Mouse (Mus musculus) fibroblast of lung, adult 2 months (primary cell): Measurements from ENCODE around the gene Il1rn.
A peak's percentile ranks its signal among the peaks of the same experiment; 100 is the strongest.

Experiments
- DNase-seq: peaks from one replicate; pipeline ENCODE4 v3.0.0-alpha.2; 2011; ENCODE audit warnings: low read depth

Il1rn gene

GRCm38 (mm10) chr2:24336545-24336944, at the start of gene Il1rn:
Gene Il1rn (plus strand): TSS chr2:24336853.
- peak; percentile 37 for DNase-seq

- DNase-seq = no peak
Measured at GRCm38 (mm10) chr2:24290896-24291295, 45.8 kb upstream of the Il1rn start, which contains the start of gene Il1f10. Gene Il1f10 (plus strand): TSS chr2:24291196.

DNA sequence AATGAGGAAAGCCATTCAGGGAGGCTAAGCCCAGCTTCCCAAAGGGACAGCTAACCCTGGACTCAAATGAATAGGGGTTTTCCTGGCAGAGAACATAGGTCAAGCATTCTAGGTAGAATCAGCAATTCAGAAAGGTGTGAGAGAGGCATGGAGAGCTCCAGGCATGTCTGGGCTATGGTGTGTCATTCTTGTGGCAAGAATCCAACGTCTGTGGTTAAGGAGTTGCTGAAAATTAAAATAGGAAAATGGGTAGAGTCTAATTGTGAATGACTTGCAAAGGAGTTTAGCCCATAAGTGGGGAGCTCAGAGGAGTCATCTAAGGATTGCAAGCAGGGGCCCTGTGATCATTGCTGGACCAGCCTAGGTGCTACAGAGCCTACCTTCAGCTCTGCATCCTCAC, 42.0 kb upstream of the Il1rn start:
- DNase-seq = peak; percentile 28

DNA sequence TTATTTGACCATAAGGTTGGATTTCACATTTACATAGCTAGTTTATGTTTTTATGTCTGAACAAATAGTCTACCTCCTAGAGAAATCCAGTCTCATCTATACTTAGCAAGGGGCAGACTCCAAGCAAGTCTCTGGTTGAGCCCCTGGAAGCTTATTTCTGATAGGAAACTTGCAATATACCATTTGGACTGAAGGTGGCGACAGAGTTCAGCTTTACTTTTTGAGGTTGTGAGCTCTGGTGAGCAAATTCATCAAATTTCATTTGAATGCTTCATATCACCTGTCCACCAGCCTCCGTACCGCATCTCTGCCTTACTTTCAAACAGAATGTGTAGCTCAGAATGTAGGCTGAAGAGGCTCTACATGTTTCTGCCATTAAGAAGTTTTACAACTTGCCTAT, 39.8 kb upstream of the Il1rn start:
- no peak for DNase-seq

- no peak for DNase-seq
Measured at GRCm38 (mm10) chr2:24311302-24312001, 25.2 kb upstream of the Il1rn start.

DNA sequence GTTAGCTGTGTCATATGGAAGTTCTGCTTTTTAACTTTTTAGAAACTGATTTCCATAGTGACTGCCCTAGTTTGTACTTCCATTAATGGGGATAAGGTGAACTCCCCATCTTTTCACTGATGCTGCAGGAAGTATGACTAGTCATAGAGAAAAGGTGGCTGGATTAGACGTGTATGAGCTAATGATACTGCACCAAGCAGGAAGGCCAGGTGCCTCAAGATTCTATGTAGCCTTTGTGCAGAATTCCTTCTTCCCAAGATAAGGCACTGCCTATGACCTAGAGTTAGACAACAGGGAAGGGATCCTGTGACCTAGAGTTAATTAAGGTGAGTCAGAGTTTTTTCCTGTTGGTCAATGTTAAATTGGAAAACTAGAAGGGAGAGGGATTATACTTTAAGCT, 19.7 kb upstream of the Il1rn start:
- no peak for DNase-seq

DNA sequence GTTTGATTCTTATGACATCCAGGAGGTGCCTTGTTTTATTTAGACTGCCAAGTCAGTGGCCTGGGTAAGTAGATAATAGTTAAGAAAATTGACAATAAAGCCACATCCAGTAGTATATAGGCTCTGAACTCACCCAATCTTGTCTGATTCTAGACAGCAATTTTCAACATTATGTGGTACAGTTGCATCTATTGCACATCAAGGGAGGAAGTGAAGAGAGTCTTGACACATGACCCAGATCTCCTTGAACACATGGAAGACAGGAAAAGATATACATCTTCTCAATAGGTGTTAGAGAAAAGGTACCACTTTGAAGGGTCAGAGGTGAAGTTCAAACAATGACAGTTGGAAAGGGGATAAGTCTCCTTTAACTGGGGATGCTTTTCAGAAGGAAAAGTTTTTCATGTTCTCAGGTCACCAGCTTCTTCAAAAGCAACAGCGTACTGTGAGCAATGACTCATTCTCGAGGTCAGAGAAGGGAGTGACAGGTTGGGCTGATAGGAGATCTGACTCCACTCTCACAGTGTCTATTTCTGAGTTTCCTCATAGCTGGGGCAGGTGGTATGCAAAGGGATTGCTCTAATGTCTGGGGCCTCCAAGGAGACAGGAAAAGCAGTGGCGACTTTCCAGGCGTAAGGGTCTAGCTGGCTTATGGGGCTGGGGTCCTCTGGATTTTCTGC, 18.6 kb upstream of the Il1rn start:
- no peak for DNase-seq

DNA sequence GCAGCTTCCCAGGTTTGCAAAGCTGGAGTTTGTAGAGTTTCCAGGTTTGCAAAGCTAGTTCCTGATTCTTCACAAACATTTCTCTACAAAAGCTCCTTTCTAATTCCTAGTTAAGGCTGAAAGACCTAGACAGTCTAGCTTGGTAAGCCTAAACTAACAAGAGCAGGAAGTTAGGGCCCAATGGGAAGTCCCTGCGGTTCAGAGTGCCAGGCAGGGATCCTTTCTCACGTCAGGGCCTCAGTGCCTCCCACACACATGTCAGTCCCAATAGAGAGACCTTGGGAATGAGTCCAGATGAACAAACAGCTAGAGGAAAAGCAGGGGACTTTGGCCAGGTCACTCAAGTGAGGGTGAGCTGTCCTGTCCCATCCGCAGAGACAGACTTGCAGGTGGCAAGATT, 1.3 kb upstream of the Il1rn start:
- DNase-seq = peak; percentile 30

GRCm38 (mm10) chr2:24341395-24341885, 4.8 kb downstream of the Il1rn start:
- DNase-seq = peak; percentile 7

DNA sequence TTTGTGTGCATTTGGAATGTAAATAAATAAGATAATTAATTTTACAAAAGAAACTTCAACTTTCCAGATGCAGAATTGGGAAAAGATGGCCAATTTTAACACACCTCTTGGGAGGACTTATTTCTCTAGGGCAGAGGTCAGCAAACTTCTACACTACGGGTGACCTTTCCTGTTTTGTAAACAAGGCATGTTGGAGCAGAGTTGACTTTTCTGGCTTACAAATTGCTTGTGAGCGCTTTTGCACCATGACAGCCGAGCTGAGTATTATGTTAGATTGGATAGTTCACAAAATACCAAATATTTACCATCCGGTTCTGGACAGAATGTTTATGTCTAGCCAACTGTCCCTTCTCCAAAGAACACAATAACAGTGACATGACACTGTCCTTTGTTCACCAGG, 8.0 kb downstream of the Il1rn start:
- DNase-seq = no peak

- DNase-seq = no peak
Measured at GRCm38 (mm10) chr2:24345056-24345455, 8.4 kb downstream of the Il1rn start.

DNA sequence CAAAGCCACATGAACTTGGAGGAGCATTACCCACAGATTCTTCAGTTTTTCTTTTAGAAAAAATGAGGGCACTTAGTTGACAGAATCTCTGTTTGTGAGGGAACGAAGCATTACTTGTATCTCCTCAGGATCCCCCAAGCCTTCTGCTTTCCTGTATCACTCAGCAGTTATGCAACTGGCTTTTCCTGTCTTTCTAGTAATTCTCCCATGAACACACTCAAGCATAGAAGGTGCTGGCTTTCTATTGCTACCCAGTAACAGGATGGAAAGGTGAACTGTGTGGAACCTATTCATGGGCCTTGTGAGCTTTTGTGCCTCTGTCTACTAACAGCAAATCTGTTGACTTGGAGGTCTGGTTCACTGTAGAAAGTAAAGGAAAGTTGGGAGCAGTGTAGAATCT, 11.3 kb downstream of the Il1rn start:
- DNase-seq = no peak

DNA sequence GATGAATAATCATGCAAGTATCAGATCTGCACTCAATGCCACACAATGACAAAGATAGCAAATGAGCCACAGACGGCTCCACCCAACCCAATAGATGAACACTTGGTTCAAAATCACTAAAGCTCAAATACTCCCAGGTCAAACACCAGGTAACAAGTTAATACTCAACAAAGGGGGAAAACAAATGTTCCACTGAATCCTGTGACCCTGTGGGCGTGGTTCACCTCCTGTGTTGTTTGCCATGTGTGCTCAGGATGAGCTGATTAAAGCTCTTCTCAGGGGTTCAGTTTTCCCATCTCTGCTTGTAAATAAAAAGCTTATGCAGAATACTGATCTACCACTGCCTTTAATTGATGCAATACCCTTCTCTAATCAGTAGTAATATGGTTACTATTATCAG, 14.5 kb downstream of the Il1rn start:
- no peak for DNase-seq

- no peak for DNase-seq
Measured at GRCm38 (mm10) chr2:24353042-24353441, 16.4 kb downstream of the Il1rn start.

- no peak for DNase-seq
Measured at GRCm38 (mm10) chr2:24357642-24358041, 21.0 kb downstream of the Il1rn start.

GRCm38 (mm10) chr2:24359347-24359746, 22.7 kb downstream of the Il1rn start:
- no peak for DNase-seq

DNA sequence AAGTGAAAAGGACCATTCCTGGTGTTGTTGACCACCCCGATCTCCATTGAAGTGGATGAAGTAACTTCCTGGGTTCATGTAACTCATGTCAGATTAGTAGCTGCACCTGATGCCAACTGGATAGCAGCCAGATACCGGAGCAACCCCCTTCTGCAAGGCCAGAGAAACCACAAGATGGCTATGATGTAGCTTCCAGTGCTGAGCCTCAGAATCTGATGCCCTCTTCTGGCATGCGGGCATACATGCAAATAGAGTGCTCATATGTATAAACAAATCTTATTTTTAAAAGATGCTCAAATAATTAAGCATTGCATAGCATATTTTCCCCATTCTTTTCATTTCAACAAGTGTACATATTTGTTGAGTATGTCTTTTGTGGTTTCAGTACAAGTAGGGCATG, 27.2 kb downstream of the Il1rn start:
- no peak for DNase-seq

DNA sequence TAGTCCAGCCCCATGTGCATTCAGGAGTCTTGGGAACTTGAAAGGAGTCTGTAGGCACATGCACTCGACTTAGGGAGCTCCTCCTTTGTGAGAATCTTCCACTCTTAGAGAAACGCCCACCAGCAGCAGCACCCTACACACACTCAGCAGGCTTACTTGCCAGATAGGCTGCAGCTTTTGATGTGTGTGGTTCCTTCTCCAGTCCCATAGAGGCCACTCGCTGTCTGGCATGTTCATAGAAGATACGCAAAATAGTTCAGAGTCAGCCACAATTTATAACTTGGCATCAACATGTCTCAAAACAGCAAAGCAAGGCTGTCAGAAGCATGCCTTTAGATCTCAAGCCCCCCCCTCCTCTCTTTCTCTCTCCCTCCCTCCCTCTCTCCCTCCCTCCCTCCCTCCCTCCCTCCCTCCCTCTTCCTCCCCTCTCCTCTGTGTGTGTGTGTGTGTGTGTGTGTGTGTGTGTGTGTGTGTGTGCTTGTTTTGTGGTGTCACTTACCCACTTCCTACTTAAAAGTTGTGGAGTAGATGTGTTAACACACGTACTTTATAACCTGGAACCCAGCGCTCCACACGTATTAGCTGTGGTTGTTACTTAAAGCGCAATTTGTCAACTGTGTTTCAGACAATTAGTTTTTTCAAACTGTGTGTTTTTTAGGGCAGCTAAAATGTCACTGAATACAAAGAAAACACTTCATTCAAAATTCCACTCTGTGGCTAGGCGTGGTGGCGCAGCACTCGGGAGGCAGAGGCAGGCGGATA, 29.7 kb downstream of the Il1rn start:
- no peak for DNase-seq

- peak; percentile 14 for DNase-seq
Measured at GRCm38 (mm10) chr2:24367030-24367894, 30.6 kb downstream of the Il1rn start, which contains the start of gene Psd4. Gene Psd4 (plus strand): TSS chr2:24367580.

GRCm38 (mm10) chr2:24367895-24368261, 31.2 kb downstream of the Il1rn start:
- DNase-seq = peak; percentile 8

DNA sequence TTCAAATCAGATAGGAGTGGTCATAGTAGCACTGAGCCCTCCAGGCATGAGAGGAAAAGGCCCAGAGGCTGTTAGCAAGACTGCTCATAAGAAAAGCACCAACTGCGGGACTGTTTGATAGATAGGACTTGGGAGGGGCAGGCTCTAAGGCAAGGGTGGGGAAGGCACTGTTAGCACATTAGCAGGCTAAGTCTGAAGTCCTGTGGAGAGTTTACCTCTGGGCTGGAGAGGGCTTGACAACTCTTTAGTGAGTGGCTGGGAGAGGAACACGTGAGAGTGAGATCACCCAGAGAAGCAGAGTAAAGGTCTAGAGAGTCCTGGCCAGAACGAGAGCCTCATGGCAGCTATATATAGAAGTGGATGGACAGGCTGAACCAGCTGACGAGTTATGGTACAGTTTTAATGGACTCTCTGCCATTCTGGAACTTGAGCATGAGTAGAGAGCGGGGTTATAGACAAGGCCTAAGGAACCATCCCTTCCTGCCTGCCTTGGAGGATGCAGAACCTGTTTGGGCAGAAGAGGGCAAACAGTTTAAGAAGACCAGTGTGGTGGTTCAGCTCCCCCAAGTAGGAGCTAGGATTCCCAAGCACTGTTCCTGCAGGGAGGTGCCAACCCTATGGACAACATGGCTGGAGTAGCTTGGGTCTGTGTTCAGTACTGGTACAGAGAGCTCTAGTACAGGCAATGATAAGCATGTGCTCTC, 42.2 kb downstream of the Il1rn start:
- no peak for DNase-seq
